Mouse (Mus musculus) CH12.LX (cell line): ENCODE data around the gene Man2a1.

Experiments used
- SIN3A ChIP-seq: IDR thresholded peaks from 2 replicates; pipeline ENCODE4 v1.6.1; 2012; ENCODE audit warnings: low read length, improper control_type of control experiment, inconsistent platforms
- ZNF384 ChIP-seq: IDR thresholded peaks from 2 replicates; pipeline ENCODE4 v1.6.1; 2012; ENCODE audit warnings: low read depth, low read length, improper control_type of control experiment, inconsistent platforms

- no peak for TF ChIP-seq ZNF384
- TF ChIP-seq SIN3A = no peak
These were observed 19.6 kb downstream of the Man2a1 start for GRCm38 (mm10) chr17:64620135-64620534.
